Mouse (Mus musculus): Measurements from ENCODE around the gene Zfp865. TPM values are rescaled to one million over a fixed set of nuclear protein-coding genes. Genes with fewer than 3 reads are reported as not detected.

Zfp865 gene
- polyA plus RNA-seq, 1 experiment = 47.9 TPM

GRCm38 (mm10) chr7:5080010-5080751, 60.0 kb downstream of the Zfp865 start, which contains the start of gene Epn1:
Epn1 (plus strand) TSS chr7:5080235.
- peak; percentile 94 to 96 for DNase-seq (ENCODE audit: low read depth in 1 of 2, low spot score in 2 of 2)
- under 1% methylated on average over 78 of the region's 81 CpGs for WGBS

GRCm38 (mm10) chr7:5080815-5081214, 60.6 kb downstream of the Zfp865 start:
- TF ChIP-seq CTCF (IDR thresholded peaks at IDR 0.05; ENCODE audit: extremely low read depth, insufficient read depth, insufficient read length, insufficient replicate concordance) (no peak), POLR2A (IDR thresholded peaks at IDR 0.05; ENCODE audit: low read depth, low read length) (no peak)
- Histone ChIP-seq H3K4me1 (ENCODE audit: control insufficient read depth, insufficient read depth, insufficient read length) (peaks cover 23% of the 10 kb centered on the region; the same call in 1 of the 2 replicates), H3K36me3 (ENCODE audit: control insufficient read depth, insufficient read depth, low read length) (peaks cover 23% of the 10 kb centered on the region), H3K27ac (ENCODE audit: insufficient read depth, low read length) (peak overlapping the region; percentile 90), H3K27me3 (ENCODE audit: control insufficient read depth, insufficient read depth, low read length) (no peaks in the 10 kb centered on the region), H3K4me3 (ENCODE audit: extremely low read depth, insufficient read depth, insufficient read length) (peak overlapping the region; percentile 90)
- WGBS = 14% methylated on average over 6 of the region's 6 CpGs
- no peak for DNase-seq (ENCODE audit: low read depth in 1 of 2, low spot score in 2 of 2)

More at GRCm38 (mm10) chr7:5080010-5080751, 60.0 kb downstream of the Zfp865 start, which contains the start of gene Epn1:
- TF ChIP-seq CTCF (IDR thresholded peaks at IDR 0.05; ENCODE audit: extremely low read depth, insufficient read depth, insufficient read length, insufficient replicate concordance) (no peak), POLR2A (IDR thresholded peaks at IDR 0.05; ENCODE audit: low read depth, low read length) (peak; percentile 49; the same call in 1 of the 2 replicates)
- H3K36me3 ChIP-seq (ENCODE audit: control insufficient read depth, insufficient read depth, low read length) = peaks cover 27% of the 10 kb centered on the region
- peak within 1 kb of the TSS; percentile 90 for H3K27ac ChIP-seq (ENCODE audit: insufficient read depth, low read length)
- no peaks in the 10 kb centered on the region for H3K27me3 ChIP-seq (ENCODE audit: control insufficient read depth, insufficient read depth, low read length)
- H3K4me3 ChIP-seq (ENCODE audit: extremely low read depth, insufficient read depth, insufficient read length) = peak within 1 kb of the TSS; percentile 90
- H3K4me1 ChIP-seq (ENCODE audit: control insufficient read depth, insufficient read depth, insufficient read length) = peaks cover 23% of the 10 kb centered on the region; the same call in 1 of the 2 replicates

GRCm38 (mm10) chr7:5081241-5081640, 61.1 kb downstream of the Zfp865 start:
- peaks cover 23% of the 10 kb centered on the region; the same call in 1 of the 2 replicates for H3K4me1 ChIP-seq (ENCODE audit: control insufficient read depth, insufficient read depth, insufficient read length)
- H3K4me3 ChIP-seq (ENCODE audit: extremely low read depth, insufficient read depth, insufficient read length) = peak overlapping the region; percentile 25
- peaks cover 20% of the 10 kb centered on the region for H3K36me3 ChIP-seq (ENCODE audit: control insufficient read depth, insufficient read depth, low read length)
- no peak for DNase-seq (ENCODE audit: low read depth in 1 of 2, low spot score in 2 of 2)
- no peaks in the 10 kb centered on the region for H3K27me3 ChIP-seq (ENCODE audit: control insufficient read depth, insufficient read depth, low read length)
- no peak overlapping the region for H3K27ac ChIP-seq (ENCODE audit: insufficient read depth, low read length)
- no peak for TF ChIP-seq CTCF (IDR thresholded peaks at IDR 0.05; ENCODE audit: extremely low read depth, insufficient read depth, insufficient read length, insufficient replicate concordance)
- TF ChIP-seq POLR2A (IDR thresholded peaks at IDR 0.05; ENCODE audit: low read depth, low read length) = no peak
- 51% methylated on average over 6 of the region's 6 CpGs for WGBS

- Histone ChIP-seq H3K27ac (ENCODE audit: insufficient read depth, low read length) (peak overlapping the region; percentile 63; the same call in 1 of the 2 replicates), H3K4me1 (ENCODE audit: control insufficient read depth, insufficient read depth, insufficient read length) (peaks cover 23% of the 10 kb centered on the region; the same call in 1 of the 2 replicates), H3K4me3 (ENCODE audit: extremely low read depth, insufficient read depth, insufficient read length) (no peak overlapping the region), H3K27me3 (ENCODE audit: control insufficient read depth, insufficient read depth, low read length) (no peaks in the 10 kb centered on the region), H3K36me3 (ENCODE audit: control insufficient read depth, insufficient read depth, low read length) (peaks cover 13% of the 10 kb centered on the region)
- DNase-seq (ENCODE audit: low read depth in 1 of 2, low spot score in 2 of 2) = no peak
- WGBS = 95% methylated on average over 2 of the region's 2 CpGs
- TF ChIP-seq POLR2A (IDR thresholded peaks at IDR 0.05; ENCODE audit: low read depth, low read length) = no peak
Observed at GRCm38 (mm10) chr7:5081939-5082338, 61.8 kb downstream of the Zfp865 start.

GRCm38 (mm10) chr7:5083325-5084105, 63.3 kb downstream of the Zfp865 start:
- no peak for TF ChIP-seq CTCF (IDR thresholded peaks at IDR 0.05; ENCODE audit: extremely low read depth, insufficient read depth, insufficient read length, insufficient replicate concordance)
- Histone ChIP-seq H3K4me3 (ENCODE audit: extremely low read depth, insufficient read depth, insufficient read length) (peak overlapping the region; percentile 22), H3K4me1 (ENCODE audit: control insufficient read depth, insufficient read depth, insufficient read length) (peaks cover 23% of the 10 kb centered on the region; the same call in 1 of the 2 replicates), H3K27me3 (ENCODE audit: control insufficient read depth, insufficient read depth, low read length) (no peaks in the 10 kb centered on the region), H3K36me3 (ENCODE audit: control insufficient read depth, insufficient read depth, low read length) (peaks cover 8% of the 10 kb centered on the region; the same call in 1 of the 2 replicates), H3K27ac (ENCODE audit: insufficient read depth, low read length) (peak overlapping the region; percentile 73)
- WGBS = 58% methylated on average over 18 of the region's 18 CpGs
- peak; percentile 55 to 67 for DNase-seq (ENCODE audit: low read depth in 1 of 2, low spot score in 2 of 2)

- Histone ChIP-seq H3K27me3 (ENCODE audit: control insufficient read depth, insufficient read depth, low read length) (no peaks in the 10 kb centered on the region), H3K4me3 (ENCODE audit: extremely low read depth, insufficient read depth, insufficient read length) (no peak overlapping the region), H3K27ac (ENCODE audit: insufficient read depth, low read length) (no peak overlapping the region), H3K36me3 (ENCODE audit: control insufficient read depth, insufficient read depth, low read length) (peaks cover 13% of the 10 kb centered on the region), H3K4me1 (ENCODE audit: control insufficient read depth, insufficient read depth, insufficient read length) (peaks cover 23% of the 10 kb centered on the region; the same call in 1 of the 2 replicates)
- TF ChIP-seq POLR2A (IDR thresholded peaks at IDR 0.05; ENCODE audit: low read depth, low read length) (no peak), CTCF (IDR thresholded peaks at IDR 0.05; ENCODE audit: extremely low read depth, insufficient read depth, insufficient read length, insufficient replicate concordance) (no peak)
- WGBS = 95% methylated on average over 1 of the region's 1 CpGs
- no peak for DNase-seq (ENCODE audit: low read depth in 1 of 2, low spot score in 2 of 2)
Observed at GRCm38 (mm10) chr7:5085512-5085911, 65.3 kb downstream of the Zfp865 start.

Other genes with a start within 250 kb of the Zfp865 start
- gene Fam71e2, start 249.1 kb upstream of the Zfp865 start, polyA plus RNA-seq (2012; rRNA removed) = not detected in 2 replicates
- 0.09 and 0.23 TPM in 2 replicates for gene Il11, start 237.5 kb upstream of the Zfp865 start, polyA plus RNA-seq (2012; rRNA removed)
- gene Tmem190, start 237.4 kb upstream of the Zfp865 start, polyA plus RNA-seq (2012; rRNA removed) = not detected in 2 replicates
- gene Tmem238, start 230.7 kb upstream of the Zfp865 start, polyA plus RNA-seq (2012; rRNA removed) = 17.5 and 34.9 TPM in 2 replicates
- 316 and 418 TPM in 2 replicates for gene Rpl28, start 227.5 kb upstream of the Zfp865 start, polyA plus RNA-seq (2012; rRNA removed)
- gene Ube2s, start 207.8 kb upstream of the Zfp865 start, polyA plus RNA-seq (2012; rRNA removed) = 167 and 175 TPM in 2 replicates
- 0.16 and 0.23 TPM in 2 replicates for gene Shisa7, start 175.7 kb upstream of the Zfp865 start, polyA plus RNA-seq (2012; rRNA removed)
- gene Isoc2b, start 150.1 kb upstream of the Zfp865 start, polyA plus RNA-seq (2012; rRNA removed) = 7.2 and 12.1 TPM in 2 replicates
- 14.5 and 15.3 TPM in 2 replicates for gene Isoc2a, start 143.2 kb upstream of the Zfp865 start, polyA plus RNA-seq (2012; rRNA removed)
- 0.08 TPM in 1 of 2 replicates, not detected in the other for gene Gm36210, start 113.9 kb upstream of the Zfp865 start, polyA plus RNA-seq (2012; rRNA removed)
- 19.2 and 26.9 TPM in 2 replicates for gene Zfp628, start 105.2 kb upstream of the Zfp865 start, polyA plus RNA-seq (2012; rRNA removed)
- 2.8 and 3.2 TPM in 2 replicates for gene Nat14, start 98.3 kb upstream of the Zfp865 start, polyA plus RNA-seq (2012; rRNA removed)
- 1.7 and 1.8 TPM in 2 replicates for gene Ssc5d, start 94.6 kb upstream of the Zfp865 start, polyA plus RNA-seq (2012; rRNA removed)
- gene Sbk2, start 56.0 kb upstream of the Zfp865 start, polyA plus RNA-seq (2012; rRNA removed) = 1.9 TPM in 2 replicates
- gene Sbk3, start 49.2 kb upstream of the Zfp865 start, polyA plus RNA-seq (2012; rRNA removed) = 0.05 and 0.06 TPM in 2 replicates
- gene Zfp579, start 24.2 kb upstream of the Zfp865 start, polyA plus RNA-seq (2012; rRNA removed) = 30.2 and 39.9 TPM in 2 replicates
- gene Zfp524, start 6.0 kb upstream of the Zfp865 start, polyA plus RNA-seq (2012; rRNA removed) = 24.2 and 32.0 TPM in 2 replicates
- gene Fiz1, start 5.7 kb upstream of the Zfp865 start, polyA plus RNA-seq (2012; rRNA removed) = 26.8 and 33.2 TPM in 2 replicates
- gene Gm44973, start 4.9 kb upstream of the Zfp865 start, polyA plus RNA-seq (2012; rRNA removed) = 0.12 TPM in 1 of 2 replicates, not detected in the other
- 0.43 and 0.54 TPM in 2 replicates for gene Ccdc106, start 177 bp downstream of the Zfp865 start, polyA plus RNA-seq (2012; rRNA removed)
- not detected in 2 replicates for gene 4632433K11Rik, start 13.7 kb downstream of the Zfp865 start, polyA plus RNA-seq (2012; rRNA removed)
- gene Zfp784, start 18.1 kb downstream of the Zfp865 start, polyA plus RNA-seq (2012; rRNA removed) = 4.2 and 5.4 TPM in 2 replicates
- gene Zfp580, start 31.2 kb downstream of the Zfp865 start, polyA plus RNA-seq (2012; rRNA removed) = 12.7 and 24.9 TPM in 2 replicates
- gene U2af2, start 41.8 kb downstream of the Zfp865 start, polyA plus RNA-seq (2012; rRNA removed) = 210 and 216 TPM in 2 replicates
- 196 and 257 TPM in 2 replicates for gene Epn1, start 59.9 kb downstream of the Zfp865 start, polyA plus RNA-seq (2012; rRNA removed)
- not detected in 2 replicates for gene Rfpl4, start 96.6 kb downstream of the Zfp865 start, polyA plus RNA-seq (2012; rRNA removed)
- 0.21 and 0.43 TPM in 2 replicates for gene Rasl2-9, start 105.6 kb downstream of the Zfp865 start, polyA plus RNA-seq (2012; rRNA removed)
- not detected in 2 replicates for gene Vmn1r55, start 129.3 kb downstream of the Zfp865 start, polyA plus RNA-seq (2012; rRNA removed)
- gene Vmn1r56, start 176.4 kb downstream of the Zfp865 start, polyA plus RNA-seq (2012; rRNA removed) = not detected in 2 replicates
- not detected in 2 replicates for gene Vmn1r57, start 198.1 kb downstream of the Zfp865 start, polyA plus RNA-seq (2012; rRNA removed)